Mouse (Mus musculus) cerebellum, adult 2 months (tissue): ENCODE data around the gene Chd2. TPM values are rescaled to one million over a fixed set of nuclear protein-coding genes. Genes with fewer than 3 reads are reported as not detected.

Experiments
- DNase-seq, 2 experiments: peaks; one replicate each; pipeline ENCODE4 v3.0.0; 2021
- H3K27ac ChIP-seq: fragments of 200-500 bp; 2 replicates; pipeline ENCODE4 v1.5.1; 2012; ENCODE audit warnings: low read length, control low read depth, inconsistent platforms; ENCODE audit not compliant: insufficient read depth
- H3K27me3 ChIP-seq: fragments of 200-500 bp; 2 replicates; pipeline ENCODE4 v1.6.1; 2012; ENCODE audit warnings: inconsistent platforms, mild to moderate bottlenecking, low read length, moderate library complexity; ENCODE audit not compliant: control insufficient read depth, insufficient read depth
- H3K4me1 ChIP-seq: fragments of 200-500 bp; 2 replicates; pipeline ENCODE4 v1.6.1; 2011; ENCODE audit warnings: low read length; ENCODE audit not compliant: control insufficient read depth, insufficient read depth
- H3K4me3 ChIP-seq: fragments of 200-500 bp; replicated peaks from 2 replicates; pipeline ENCODE3; 2011; ENCODE audit warnings: mild to moderate bottlenecking, low read depth, low read length, control low read depth; ENCODE audit not compliant: insufficient read depth
- CTCF ChIP-seq: fragments of 200-500 bp; IDR thresholded peaks from 2 replicates; pipeline ENCODE4 v1.5.1; 2011; ENCODE audit warnings: low read depth, mild to moderate bottlenecking, control low read depth, low read length, moderate library complexity, borderline replicate concordance; ENCODE audit not compliant: insufficient read depth
- POLR2A ChIP-seq: fragments of 200-500 bp; IDR thresholded peaks from 2 replicates; pipeline ENCODE4 v1.6.1; 2011; ENCODE audit warnings: low read length, control low read depth, borderline replicate concordance; ENCODE audit not compliant: insufficient read depth
- WGBS: fragments of 180-500 bp; shearing (Covaris S2); methylation state at CpG from one replicate; pipeline ENCODE4 v1.1.7; 2018; 5-methylcytosine and 5-hydroxymethylcytosine counted together
- polyA plus RNA-seq: library from polyadenylated mRNA; depleted of rRNA; stranded (reverse); fragments of >200 nt; gene quantifications from 2 replicates; pipeline ENCODE4 v1.2.3, GENCODE M21; 2012

The Chd2 gene
- polyA plus RNA-seq, 1 experiment, result 49.2 TPM

- Histone ChIP-seq H3K27me3 (no peaks in the 10 kb centered on the region), H3K27ac (no peak overlapping the region), H3K4me1 (peaks cover 12% of the 10 kb centered on the region), H3K4me3 (no peak overlapping the region)
- DNase-seq, result no peak
- TF ChIP-seq POLR2A (no peak), CTCF (no peak)
- WGBS, result 52% methylated on average over 3 of the region's 3 CpGs
These were observed 115.4 kb downstream of the Chd2 start for GRCm38 (mm10) chr7:73426235-73426634.

- WGBS, result 84% methylated on average over 7 of the region's 7 CpGs
- Histone ChIP-seq H3K27me3 (no peaks in the 10 kb centered on the region), H3K27ac (no peak overlapping the region), H3K4me3 (no peak overlapping the region), H3K4me1 (peaks cover 12% of the 10 kb centered on the region)
- no peak for DNase-seq
- TF ChIP-seq CTCF, result no peak
- TF ChIP-seq POLR2A, result no peak
These were observed 116.2 kb downstream of the Chd2 start for GRCm38 (mm10) chr7:73425451-73425850.

GRCm38 (mm10) chr7:73424705-73425104 lies 116.9 kb downstream of the Chd2 start:
- 16% methylated on average over 3 of the region's 3 CpGs for WGBS
- no peak overlapping the region for H3K4me3 ChIP-seq
- H3K27me3 ChIP-seq, result no peaks in the 10 kb centered on the region
- 0 out of 2 replicates have a peak overlapping the region, but pooled peaks have one; percentile 12 for H3K27ac ChIP-seq
- H3K4me1 ChIP-seq, result peaks cover 12% of the 10 kb centered on the region
- peak; percentile 54 to 56 for DNase-seq
- TF ChIP-seq POLR2A, result no peak
- no peak for TF ChIP-seq CTCF

GRCm38 (mm10) chr7:73424243-73424642 lies 117.4 kb downstream of the Chd2 start:
- WGBS, result 45% methylated on average over 3 of the region's 3 CpGs
- 0 out of 2 replicates have a peak, but pooled peaks have one; percentile 3 for TF ChIP-seq CTCF
- TF ChIP-seq POLR2A, result no peak
- H3K4me3 ChIP-seq, result no peak overlapping the region
- H3K27ac ChIP-seq, result peak overlapping the region; percentile 32; the same call in 1 of the 2 replicates
- H3K4me1 ChIP-seq, result peaks cover 12% of the 10 kb centered on the region
- no peaks in the 10 kb centered on the region for H3K27me3 ChIP-seq
- no peak for DNase-seq

- Histone ChIP-seq H3K27me3 (no peaks in the 10 kb centered on the region), H3K27ac (no peak overlapping the region), H3K4me3 (no peak overlapping the region), H3K4me1 (peaks cover 12% of the 10 kb centered on the region)
- TF ChIP-seq CTCF (no peak), POLR2A (no peak)
- WGBS, result 75% methylated on average over 13 of the region's 13 CpGs
- DNase-seq, result no peak
These were observed 118.4 kb downstream of the Chd2 start for GRCm38 (mm10) chr7:73423236-73423635.

GRCm38 (mm10) chr7:73422223-73423113 lies 119.2 kb downstream of the Chd2 start:
- no peak overlapping the region for H3K4me3 ChIP-seq
- TF ChIP-seq POLR2A (no peak), CTCF (peak; percentile 94)
- no peaks in the 10 kb centered on the region for H3K27me3 ChIP-seq
- peak; percentile 76 to 81 for DNase-seq
- peaks cover 12% of the 10 kb centered on the region for H3K4me1 ChIP-seq
- no peak overlapping the region for H3K27ac ChIP-seq
- 22% methylated on average over 12 of the region's 12 CpGs for WGBS

GRCm38 (mm10) chr7:73421278-73422015 lies 120.2 kb downstream of the Chd2 start:
- Histone ChIP-seq H3K27me3 (no peaks in the 10 kb centered on the region), H3K4me1 (peaks cover 12% of the 10 kb centered on the region), H3K4me3 (no peak overlapping the region), H3K27ac (no peak overlapping the region)
- no peak for DNase-seq
- WGBS, result 32% methylated on average over 9 of the region's 9 CpGs
- TF ChIP-seq POLR2A (no peak), CTCF (0 out of 2 replicates have a peak, but pooled peaks have one; percentile 1)
